Mouse (Mus musculus): ENCODE results near the gene Taf1d.
A peak's percentile ranks its signal among the peaks of the same experiment; 100 is the strongest.
"Not testable (repeated sequence)": the region's sequence is repeated elsewhere in the genome, so short reads cannot be mapped to it uniquely, and the experiment has no call there.

The Taf1d gene

GRCm38 (mm10) chr9:15308254-15308653 is 2.2 kb downstream of the Taf1d start:
- no peak for DNase-seq (ENCODE audit: low read depth, low spot score)

GRCm38 (mm10) chr9:15309425-15309824 is 3.4 kb downstream of the Taf1d start:
- DNase-seq (ENCODE audit: low read depth, low spot score) = no peak

- DNase-seq (ENCODE audit: low read depth, low spot score) = no peak
These were observed 4.2 kb downstream of the Taf1d start for GRCm38 (mm10) chr9:15310179-15310578.

GRCm38 (mm10) chr9:15312054-15312735 is 6.2 kb downstream of the Taf1d start:
- no peak for DNase-seq (ENCODE audit: low read depth, low spot score)

GRCm38 (mm10) chr9:15313633-15314032 is 7.6 kb downstream of the Taf1d start:
- no peak for DNase-seq (ENCODE audit: low read depth, low spot score)

- DNase-seq (ENCODE audit: low read depth, low spot score) = no peak
These were observed 8.6 kb downstream of the Taf1d start for GRCm38 (mm10) chr9:15314619-15315018.

- DNase-seq (ENCODE audit: low read depth, low spot score) = not testable (repeated sequence)
These were observed 10.3 kb downstream of the Taf1d start for GRCm38 (mm10) chr9:15316296-15316695.

- no peak for DNase-seq (ENCODE audit: low read depth, low spot score)
These were observed 11.5 kb downstream of the Taf1d start for GRCm38 (mm10) chr9:15317223-15318169.

- DNase-seq (ENCODE audit: low read depth, low spot score) = no peak
These were observed 12.2 kb downstream of the Taf1d start for GRCm38 (mm10) chr9:15318170-15318742.

- no peak for DNase-seq (ENCODE audit: low read depth, low spot score)
These were observed 31.8 kb downstream of the Taf1d start for GRCm38 (mm10) chr9:15337776-15338175.

- DNase-seq (ENCODE audit: low read depth, low spot score) = no peak
These were observed 43.9 kb downstream of the Taf1d start for GRCm38 (mm10) chr9:15349925-15350324.

- DNase-seq (ENCODE audit: low read depth, low spot score) = peak; percentile 16
These were observed 51.0 kb downstream of the Taf1d start for GRCm38 (mm10) chr9:15356916-15357483.

- peak; percentile 92 for DNase-seq (ENCODE audit: low read depth, low spot score)
These were observed 51.7 kb downstream of the Taf1d start, which contains the start of gene Cep295 for GRCm38 (mm10) chr9:15357484-15358275. Cep295 (minus strand) TSS chr9:15357788.

GRCm38 (mm10) chr9:15364843-15365242 is 58.8 kb downstream of the Taf1d start:
- no peak for DNase-seq (ENCODE audit: low read depth, low spot score)

GRCm38 (mm10) chr9:15365856-15366255 is 59.8 kb downstream of the Taf1d start:
- DNase-seq (ENCODE audit: low read depth, low spot score) = peak; percentile 19

GRCm38 (mm10) chr9:15366260-15366659 is 60.2 kb downstream of the Taf1d start:
- no peak for DNase-seq (ENCODE audit: low read depth, low spot score)

Measured in retina, postnatal 7 days (tissue).